Mouse (Mus musculus) MEL (cell line): ENCODE measurements around the gene Atg9b. TPM values are rescaled to one million over a fixed set of nuclear protein-coding genes. Genes with fewer than 3 reads are reported as not detected.

ENCODE experiments used
- DNase-seq: peaks from one replicate; pipeline ENCODE4 v3.0.0; 2011; ENCODE audit warnings: low read depth, low spot score
- H3K27ac ChIP-seq: 2 replicates; pipeline ENCODE4 v1.5.1; 2012; ENCODE audit warnings: low read depth, mild to moderate bottlenecking, control low read depth, low read length, moderate library complexity; ENCODE audit not compliant: control insufficient read depth
- H3K27me3 ChIP-seq, 2 experiments: fragments of 150-350 bp in 1 of 2; sonication (generic) in 1 of 2; 2 replicates each; pipeline ENCODE4 v1.6.1; 2012; ENCODE audit warnings: low read length in 2 of 2, mild to moderate bottlenecking in 2 of 2, improper control_type of control experiment in 1 of 2, moderate library complexity in 1 of 2; ENCODE audit not compliant: insufficient read depth in 2 of 2, control insufficient read depth in 1 of 2
- H3K36me3 ChIP-seq, 2 experiments: 2 replicates each; pipeline ENCODE4 v1.6.1; 2012 to 2014; ENCODE audit warnings: low read length in 2 of 2, improper control_type of control experiment in 1 of 2, inconsistent platforms in 1 of 2, mild to moderate bottlenecking in 1 of 2; ENCODE audit not compliant: insufficient read depth in 2 of 2, control insufficient read depth in 1 of 2
- H3K4me1 ChIP-seq, 2 experiments: fragments of 150-350 bp in 1 of 2; sonication (generic) in 1 of 2; 2 replicates each; pipeline ENCODE4 v1.6.1; 2012; ENCODE audit warnings: low read length in 2 of 2, improper control_type of control experiment in 1 of 2, mild to moderate bottlenecking in 1 of 2; ENCODE audit not compliant: insufficient read depth in 2 of 2, control insufficient read depth in 1 of 2
- H3K4me3 ChIP-seq, 2 experiments: fragments of 150-350 bp in 1 of 2; sonication (generic) in 1 of 2; 2 replicates each; pipeline ENCODE4 v1.5.1; 2012; ENCODE audit warnings: low read depth in 2 of 2, low read length in 2 of 2, mild to moderate bottlenecking in 2 of 2, moderate library complexity in 2 of 2, control low read depth in 1 of 2, improper control_type of control experiment in 1 of 2; ENCODE audit not compliant: control insufficient read depth in 1 of 2, insufficient read depth in 1 of 2
- H3K79me2 ChIP-seq: 2 replicates; pipeline ENCODE4 v1.6.1; 2012; ENCODE audit warnings: mild to moderate bottlenecking, low read length, moderate library complexity; ENCODE audit not compliant: control insufficient read depth, poor library complexity, insufficient read depth
- H3K9ac ChIP-seq: 2 replicates; pipeline ENCODE4 v1.6.1; 2012; ENCODE audit warnings: low read depth, mild to moderate bottlenecking, control low read depth, low read length, moderate library complexity; ENCODE audit not compliant: control insufficient read depth, poor library complexity, severe bottlenecking
- H3K9me3 ChIP-seq: fragments of 150-350 bp; sonication (generic); replicated peaks from 2 replicates; pipeline ENCODE4 v1.6.1; 2012; ENCODE audit warnings: mild to moderate bottlenecking, low read length, improper control_type of control experiment, moderate library complexity; ENCODE audit not compliant: insufficient read depth
- BHLHE40 ChIP-seq: IDR thresholded peaks from 2 replicates; pipeline ENCODE4 v1.6.1; 2012; ENCODE audit warnings: low read depth, mild to moderate bottlenecking, inconsistent platforms, low read length, improper control_type of control experiment, borderline replicate concordance
- CHD1 ChIP-seq: IDR thresholded peaks from 2 replicates; pipeline ENCODE4 v1.6.1; 2012; ENCODE audit warnings: low read depth, mild to moderate bottlenecking, inconsistent platforms, low read length, improper control_type of control experiment
- CTCF ChIP-seq, 3 experiments: IDR thresholded peaks in 2 of 3; conservative IDR thresholded peaks in 1 of 3; 2 replicates each; pipeline ENCODE4 v1.5.1; 2011 to 2012; ENCODE audit warnings: low read length in 3 of 3, low read depth in 2 of 3, mild to moderate bottlenecking in 2 of 3, improper control_type of control experiment in 1 of 3, inconsistent platforms in 1 of 3, mixed read lengths in 1 of 3, moderate library complexity in 1 of 3; ENCODE audit not compliant: control insufficient read depth in 1 of 3, insufficient read depth in 1 of 3, poor library complexity in 1 of 3, severe bottlenecking in 1 of 3
- ELF1 ChIP-seq: IDR thresholded peaks from 2 replicates; pipeline ENCODE4 v1.6.1; 2014; ENCODE audit warnings: low read depth, mild to moderate bottlenecking, inconsistent platforms, low read length, improper control_type of control experiment, moderate library complexity
- EP300 ChIP-seq, 2 experiments: IDR thresholded peaks; 2 replicates each; pipeline ENCODE4 v1.6.1; 2011; ENCODE audit warnings: improper control_type of control experiment in 2 of 2, low read length in 2 of 2, low read depth in 1 of 2, mild to moderate bottlenecking in 1 of 2
- GABPA ChIP-seq: IDR thresholded peaks from 2 replicates; pipeline ENCODE4 v1.6.1; 2012; ENCODE audit warnings: low read depth, mild to moderate bottlenecking, inconsistent platforms, low read length, improper control_type of control experiment, moderate library complexity
- HCFC1 ChIP-seq: IDR thresholded peaks from 2 replicates; pipeline ENCODE4 v1.6.1; 2012; ENCODE audit warnings: low read depth, mild to moderate bottlenecking, inconsistent platforms, low read length, improper control_type of control experiment, moderate library complexity
- JUND ChIP-seq: IDR thresholded peaks from 2 replicates; pipeline ENCODE4 v1.6.1; 2011; ENCODE audit warnings: low read depth, mild to moderate bottlenecking, improper control_type of control experiment, low read length
- MAFK ChIP-seq: IDR thresholded peaks from 2 replicates; pipeline ENCODE4 v1.6.1; 2011; ENCODE audit warnings: low read depth, mild to moderate bottlenecking, low read length, improper control_type of control experiment, borderline replicate concordance
- MAX ChIP-seq: IDR thresholded peaks from 2 replicates; pipeline ENCODE4 v1.6.1; 2011; ENCODE audit warnings: low read length, improper control_type of control experiment
- MEF2A ChIP-seq: IDR thresholded peaks from 2 replicates; pipeline ENCODE4 v1.6.1; 2014; ENCODE audit warnings: low read depth, mild to moderate bottlenecking, inconsistent platforms, low read length, improper control_type of control experiment; ENCODE audit not compliant: poor library complexity, insufficient replicate concordance, severe bottlenecking; ENCODE audit errors: extremely low read depth
- MXI1 ChIP-seq: IDR thresholded peaks from 2 replicates; pipeline ENCODE4 v1.6.1; 2011; ENCODE audit warnings: mild to moderate bottlenecking, low read depth, low read length, improper control_type of control experiment
- MYB ChIP-seq: IDR thresholded peaks from 2 replicates; pipeline ENCODE4 v1.6.1; 2011; ENCODE audit warnings: mild to moderate bottlenecking, low read depth, low read length, improper control_type of control experiment
- POLR2A ChIP-seq, 2 experiments: IDR thresholded peaks; 2 replicates each; pipeline ENCODE4 v1.6.1; 2011 to 2012; ENCODE audit warnings: low read length in 2 of 2, mild to moderate bottlenecking in 2 of 2, control low read depth in 1 of 2, improper control_type of control experiment in 1 of 2, low read depth in 1 of 2, moderate library complexity in 1 of 2; ENCODE audit not compliant: control insufficient read depth in 1 of 2, insufficient read depth in 1 of 2, poor library complexity in 1 of 2
- POLR2AphosphoS5 ChIP-seq: IDR thresholded peaks from 2 replicates; pipeline ENCODE4 v1.6.1; 2012; ENCODE audit warnings: low read depth, borderline replicate concordance, mild to moderate bottlenecking, inconsistent platforms, low read length, moderate library complexity, mixed read lengths
- RCOR1 ChIP-seq: IDR thresholded peaks from 2 replicates; pipeline ENCODE4 v1.6.1; 2012; ENCODE audit warnings: low read depth, mild to moderate bottlenecking, inconsistent platforms, low read length, improper control_type of control experiment
- SIN3A ChIP-seq: IDR thresholded peaks from 2 replicates; pipeline ENCODE4 v1.6.1; 2012; ENCODE audit warnings: low read length, improper control_type of control experiment, inconsistent platforms
- TAL1 ChIP-seq: IDR thresholded peaks from 2 replicates; pipeline ENCODE4 v1.6.1; 2012; ENCODE audit warnings: mild to moderate bottlenecking, inconsistent platforms, low read length, moderate library complexity, mixed read lengths
- TBP ChIP-seq: IDR thresholded peaks from 2 replicates; pipeline ENCODE4 v1.8.0; 2011; ENCODE audit warnings: low read depth, low read length, improper control_type of control experiment
- TCF12 ChIP-seq: IDR thresholded peaks from 2 replicates; pipeline ENCODE4 v1.6.1; 2014; ENCODE audit warnings: low read depth, mild to moderate bottlenecking, inconsistent platforms, low read length, improper control_type of control experiment, moderate library complexity
- USF1 ChIP-seq: IDR thresholded peaks from 2 replicates; pipeline ENCODE4 v1.6.1; 2014; ENCODE audit warnings: low read depth, mild to moderate bottlenecking, inconsistent platforms, low read length, improper control_type of control experiment, moderate library complexity
- ZC3H11A ChIP-seq: IDR thresholded peaks from 2 replicates; pipeline ENCODE4 v1.6.1; 2012; ENCODE audit warnings: low read depth, mild to moderate bottlenecking, inconsistent platforms, low read length, improper control_type of control experiment
- ZKSCAN1 ChIP-seq: IDR thresholded peaks from 2 replicates; pipeline ENCODE4 v1.6.1; 2012; ENCODE audit warnings: low read depth, mild to moderate bottlenecking, inconsistent platforms, low read length, improper control_type of control experiment, moderate library complexity
- ZMIZ1 ChIP-seq: IDR thresholded peaks from 2 replicates; pipeline ENCODE4 v1.6.1; 2012; ENCODE audit warnings: low read depth, mild to moderate bottlenecking, inconsistent platforms, low read length, improper control_type of control experiment, moderate library complexity
- ZNF384 ChIP-seq: IDR thresholded peaks from 2 replicates; pipeline ENCODE4 v1.6.1; 2012; ENCODE audit warnings: low read depth, mild to moderate bottlenecking, inconsistent platforms, low read length, improper control_type of control experiment
- polyA plus RNA-seq, 2 experiments: library from polyadenylated mRNA; stranded (reverse) in 1 of 2; unstranded in 1 of 2; fragments of >175 nt in 1 of 2; fragments of >200 nt in 1 of 2; gene quantifications; 2 replicates each; pipeline versions ENCODE4 v1.2.1 to v1.2.4; 2012; ENCODE audit warnings: low replicate concordance in 2 of 2, low read depth in 1 of 2; ENCODE audit not compliant: insufficient read length in 2 of 2, insufficient read depth in 1 of 2, missing spikeins in 1 of 2
- total RNA-seq: library from RNA; depleted of rRNA; stranded (reverse); fragments of 300-350 nt; gene quantifications from 2 replicates; pipeline ENCODE4 v1.2.3, GENCODE M21; 2012

Gene Atg9b
- total and polyA plus RNA-seq, 3 experiments, result 41.2 to 41.5 TPM; not detected in 1

- Histone ChIP-seq H3K36me3 (peaks cover 0 to 11% of the 10 kb centered on the region in 2 experiments; a peak in 2 of 4 replicates), H3K4me1 (peaks cover 6 to 20% of the 10 kb centered on the region in 2 experiments), H3K27ac (no peak overlapping the region), H3K79me2 (no peaks in the 10 kb centered on the region), H3K9ac (no peak overlapping the region; the same call in 1 of the 2 replicates), H3K27me3 (no peaks in the 10 kb centered on the region), H3K9me3 (no peaks in the 10 kb centered on the region), H3K4me3 (no peak overlapping the region)
- no peak for TF ChIP-seq TBP
- no peak for TF ChIP-seq ZNF384
- TF ChIP-seq CTCF (IDR thresholded peaks at IDR 0.05 in 2 of 3, conservative IDR thresholded peaks at IDR 0.05 in 1 of 3; ENCODE audit: control insufficient read depth in 1 of 3, insufficient read depth in 1 of 3, low read depth in 2 of 3, low read length in 3 of 3, poor library complexity in 1 of 3, severe bottlenecking in 1 of 3), result no peak
- TF ChIP-seq TAL1, result no peak
- TF ChIP-seq BHLHE40, result no peak
- TF ChIP-seq MYB, result no peak
- no peak for TF ChIP-seq CHD1
- TF ChIP-seq TCF12, result no peak
- TF ChIP-seq GABPA, result no peak
- no peak for TF ChIP-seq ELF1
- TF ChIP-seq SIN3A, result no peak
- TF ChIP-seq MXI1, result no peak
- no peak for TF ChIP-seq POLR2AphosphoS5
- TF ChIP-seq ZMIZ1, result no peak
- DNase-seq, result no peak
Measured at GRCm38 (mm10) chr5:24373807-24374206, 18.1 kb downstream of the Atg9b start.

GRCm38 (mm10) chr5:24369767-24370166 lies 22.2 kb downstream of the Atg9b start:
- Histone ChIP-seq H3K9ac (no peak overlapping the region), H3K36me3 (peaks cover 0 to 8% of the 10 kb centered on the region in 2 experiments; a peak in 2 of 4 replicates), H3K27me3 (no peaks in the 10 kb centered on the region), H3K79me2 (no peaks in the 10 kb centered on the region), H3K4me3 (no peak overlapping the region), H3K9me3 (no peaks in the 10 kb centered on the region), H3K4me1 (peaks cover 7 to 14% of the 10 kb centered on the region in 2 experiments), H3K27ac (no peak overlapping the region)
- no peak for DNase-seq
- TF ChIP-seq USF1 (no peak), CHD1 (no peak), GABPA (no peak)

GRCm38 (mm10) chr5:24366426-24366825 lies 25.5 kb downstream of the Atg9b start:
- peaks cover 0 to 4% of the 10 kb centered on the region in 2 experiments; a peak in 2 of 4 replicates for H3K36me3 ChIP-seq
- peaks cover 2 to 10% of the 10 kb centered on the region in 2 experiments; a peak in 3 of 4 replicates for H3K4me1 ChIP-seq
- H3K27ac ChIP-seq, result no peak overlapping the region
- H3K9me3 ChIP-seq, result no peaks in the 10 kb centered on the region
- no peak overlapping the region for H3K9ac ChIP-seq
- H3K4me3 ChIP-seq, result no peak overlapping the region
- H3K27me3 ChIP-seq, result no peaks in the 10 kb centered on the region
- no peak for DNase-seq
- no peaks in the 10 kb centered on the region for H3K79me2 ChIP-seq
- TF ChIP-seq SIN3A (no peak), USF1 (no peak), ZKSCAN1 (no peak), ZC3H11A (no peak), HCFC1 (no peak), TBP (no peak), POLR2A (IDR thresholded peaks at IDR 0.05; ENCODE audit: control insufficient read depth in 1 of 2, insufficient read depth in 1 of 2, low read depth in 1 of 2, low read length in 2 of 2, poor library complexity in 1 of 2) (no peak), RCOR1 (no peak), MYB (no peak), TAL1 (no peak), CHD1 (no peak), EP300 (IDR thresholded peaks at IDR 0.05; ENCODE audit: low read depth in 1 of 2, low read length in 2 of 2) (no peak), CTCF (IDR thresholded peaks at IDR 0.05 in 2 of 3, conservative IDR thresholded peaks at IDR 0.05 in 1 of 3; ENCODE audit: control insufficient read depth in 1 of 3, insufficient read depth in 1 of 3, low read depth in 2 of 3, low read length in 3 of 3, poor library complexity in 1 of 3, severe bottlenecking in 1 of 3) (no peak), MEF2A (no peak), JUND (no peak), MAFK (no peak), ZMIZ1 (no peak), MAX (no peak)
